Mouse (Mus musculus) spleen, postnatal 36 days (tissue): Measurements from ENCODE around the gene Bend7.

Experiments
- DNase-seq, 2 experiments: peaks; one replicate each; pipeline ENCODE4 v3.0.0; 2022; ENCODE audit warnings: low spot score in 2 of 2, mixed read lengths in 1 of 2

Bend7 gene

GRCm38 (mm10) chr2:4782809-4783641 is 65.4 kb downstream of the Bend7 start:
- no peak for DNase-seq

GRCm38 (mm10) chr2:4784012-4784411 is 66.4 kb downstream of the Bend7 start:
- DNase-seq = no peak

GRCm38 (mm10) chr2:4785016-4785415 is 67.4 kb downstream of the Bend7 start:
- no peak for DNase-seq

GRCm38 (mm10) chr2:4787223-4787622 is 69.6 kb downstream of the Bend7 start:
- DNase-seq = no peak

GRCm38 (mm10) chr2:4791646-4792045 is 74.0 kb downstream of the Bend7 start:
- DNase-seq = no peak

- no peak for DNase-seq
These were observed 74.9 kb downstream of the Bend7 start for GRCm38 (mm10) chr2:4792554-4792953.

- DNase-seq = no peak
These were observed 85.0 kb downstream of the Bend7 start for GRCm38 (mm10) chr2:4802395-4803176.

- no peak for DNase-seq
These were observed 98.7 kb downstream of the Bend7 start for GRCm38 (mm10) chr2:4816308-4816707.

GRCm38 (mm10) chr2:4817678-4818077 is 100.0 kb downstream of the Bend7 start:
- no peak for DNase-seq

GRCm38 (mm10) chr2:4820230-4820629 is 102.6 kb downstream of the Bend7 start:
- no peak for DNase-seq

- no peak for DNase-seq
These were observed 106.4 kb downstream of the Bend7 start for GRCm38 (mm10) chr2:4824067-4824466.

- DNase-seq = no peak
These were observed 110.4 kb downstream of the Bend7 start for GRCm38 (mm10) chr2:4828032-4828431.

GRCm38 (mm10) chr2:4828446-4828997 is 110.9 kb downstream of the Bend7 start:
- DNase-seq = no peak

GRCm38 (mm10) chr2:4829007-4829406 is 111.4 kb downstream of the Bend7 start:
- DNase-seq = no peak

- no peak for DNase-seq
These were observed 111.9 kb downstream of the Bend7 start for GRCm38 (mm10) chr2:4829489-4830065.

- DNase-seq = no peak
These were observed 113.9 kb downstream of the Bend7 start for GRCm38 (mm10) chr2:4831493-4831892.

GRCm38 (mm10) chr2:4832166-4832565 is 114.5 kb downstream of the Bend7 start:
- no peak for DNase-seq

GRCm38 (mm10) chr2:4849449-4849848 is 131.8 kb downstream of the Bend7 start:
- no peak for DNase-seq
